Mouse (Mus musculus) kidney, adult 2 months (tissue): ENCODE data around the gene C8a. TPM values are rescaled to one million over a fixed set of nuclear protein-coding genes. Genes with fewer than 3 reads are reported as not detected.
A peak's percentile ranks its signal among the peaks of the same experiment; 100 is the strongest.

Source experiments
- DNase-seq: peaks from one replicate; pipeline ENCODE4 v3.0.0; 2021
- H3K27ac ChIP-seq: fragments of 200-500 bp; 2 replicates; pipeline ENCODE4 v1.5.1; 2012; ENCODE audit warnings: low read depth, low read length, control low read depth, inconsistent platforms; ENCODE audit not compliant: insufficient read depth
- H3K27me3 ChIP-seq: fragments of 200-500 bp; replicated peaks from 2 replicates; pipeline ENCODE4 v1.6.1; 2012; ENCODE audit warnings: mild to moderate bottlenecking, moderate library complexity, low read length, inconsistent platforms; ENCODE audit not compliant: control insufficient read depth, insufficient read depth
- H3K36me3 ChIP-seq: fragments of 200-500 bp; 2 replicates; pipeline ENCODE4 v1.6.1; 2012; ENCODE audit warnings: mild to moderate bottlenecking, moderate library complexity, low read length, inconsistent platforms; ENCODE audit not compliant: control insufficient read depth, insufficient read depth
- H3K4me1 ChIP-seq: fragments of 200-500 bp; 2 replicates; pipeline ENCODE4 v1.6.1; 2011; ENCODE audit warnings: low read length; ENCODE audit not compliant: control insufficient read depth, insufficient read depth
- H3K4me3 ChIP-seq: fragments of 200-500 bp; 2 replicates; pipeline ENCODE4 v1.5.1; 2011; ENCODE audit warnings: mild to moderate bottlenecking, low read depth, low read length, control low read depth; ENCODE audit not compliant: insufficient read depth
- CTCF ChIP-seq: fragments of 200-500 bp; conservative IDR thresholded peaks from 2 replicates; pipeline ENCODE4 v1.5.1; 2011; ENCODE audit warnings: low read depth, mild to moderate bottlenecking, control low read depth, low read length, moderate library complexity, mixed read lengths; ENCODE audit not compliant: insufficient read depth, insufficient read length
- POLR2A ChIP-seq: fragments of 200-500 bp; IDR thresholded peaks from one replicate; pipeline ENCODE4 v1.6.1; 2011; ENCODE audit warnings: low read depth, low read length, control low read depth
- WGBS: fragments of 180-500 bp; shearing (Covaris S2); methylation state at CpG from one replicate; pipeline ENCODE4 v1.1.7; 2018; 5-methylcytosine and 5-hydroxymethylcytosine counted together
- polyA plus RNA-seq: library from polyadenylated mRNA; depleted of rRNA; stranded (reverse); fragments of >200 nt; gene quantifications from 2 replicates; pipeline ENCODE4 v1.2.3, GENCODE M21; 2012; rRNA removed

C8a gene
- 10.4 and 14.4 TPM in 2 replicates for polyA plus RNA-seq

GRCm38 (mm10) chr4:104876323-104876722 is at the start of gene C8a:
TSS of gene C8a (minus strand) at chr4:104876398.
- peak within 1 kb of the TSS; percentile 42 for H3K4me3 ChIP-seq
- TF ChIP-seq POLR2A (no peak), CTCF (no peak)
- no peaks in the 10 kb centered on the region for H3K36me3 ChIP-seq
- H3K4me1 ChIP-seq = peaks cover 2% of the 10 kb centered on the region; the same call in 1 of the 2 replicates
- H3K27me3 ChIP-seq = no peaks in the 10 kb centered on the region
- H3K27ac ChIP-seq = peak within 1 kb of the TSS; percentile 30; the same call in 1 of the 2 replicates
- 58% methylated on average over 3 of the region's 3 CpGs for WGBS
- peak; percentile 53 for DNase-seq

DNA sequence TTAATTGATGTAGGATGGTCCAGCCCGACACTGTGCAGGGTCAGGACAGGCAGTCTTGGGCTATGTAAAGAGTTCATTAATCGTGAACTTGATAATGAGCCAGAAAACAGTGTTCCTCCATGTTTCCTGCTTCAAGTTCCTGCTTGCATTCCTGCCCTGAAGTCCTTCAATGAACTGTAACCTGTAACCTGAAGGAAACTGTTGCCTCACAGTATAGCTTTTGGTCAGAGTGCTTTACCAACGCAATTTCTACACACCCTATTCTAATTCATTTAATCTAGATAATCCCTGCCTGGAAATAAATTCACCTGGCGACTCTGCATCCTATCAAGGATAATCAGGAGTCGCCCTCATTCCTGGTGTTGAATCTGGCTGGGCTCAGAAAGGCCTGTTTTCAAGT is 49.2 kb upstream of the C8a start:
- no peaks in the 10 kb centered on the region for H3K4me1 ChIP-seq
- DNase-seq = no peak
- 79% methylated on average over 5 of the region's 5 CpGs for WGBS
- no peak overlapping the region for H3K4me3 ChIP-seq
- TF ChIP-seq CTCF (no peak), POLR2A (no peak)
- no peaks in the 10 kb centered on the region for H3K27me3 ChIP-seq
- H3K27ac ChIP-seq = no peak overlapping the region
- H3K36me3 ChIP-seq = no peaks in the 10 kb centered on the region

- no peaks in the 10 kb centered on the region for H3K4me1 ChIP-seq
- WGBS = 63% methylated on average over 6 of the region's 6 CpGs
- peak; percentile 48 for DNase-seq
- no peaks in the 10 kb centered on the region for H3K36me3 ChIP-seq
- H3K27ac ChIP-seq = no peak overlapping the region
- no peak overlapping the region for H3K4me3 ChIP-seq
- no peak for TF ChIP-seq CTCF
- TF ChIP-seq POLR2A = no peak
- H3K27me3 ChIP-seq = no peaks in the 10 kb centered on the region
Measured at GRCm38 (mm10) chr4:104918017-104918416, 41.8 kb upstream of the C8a start.

GRCm38 (mm10) chr4:104914711-104915247 is 38.6 kb upstream of the C8a start:
- TF ChIP-seq CTCF = no peak
- TF ChIP-seq POLR2A = no peak
- Histone ChIP-seq H3K36me3 (no peaks in the 10 kb centered on the region), H3K4me1 (no peaks in the 10 kb centered on the region), H3K27me3 (no peaks in the 10 kb centered on the region), H3K4me3 (no peak overlapping the region), H3K27ac (no peak overlapping the region)
- DNase-seq = no peak
- 60% methylated on average over 6 of the region's 6 CpGs for WGBS

DNA sequence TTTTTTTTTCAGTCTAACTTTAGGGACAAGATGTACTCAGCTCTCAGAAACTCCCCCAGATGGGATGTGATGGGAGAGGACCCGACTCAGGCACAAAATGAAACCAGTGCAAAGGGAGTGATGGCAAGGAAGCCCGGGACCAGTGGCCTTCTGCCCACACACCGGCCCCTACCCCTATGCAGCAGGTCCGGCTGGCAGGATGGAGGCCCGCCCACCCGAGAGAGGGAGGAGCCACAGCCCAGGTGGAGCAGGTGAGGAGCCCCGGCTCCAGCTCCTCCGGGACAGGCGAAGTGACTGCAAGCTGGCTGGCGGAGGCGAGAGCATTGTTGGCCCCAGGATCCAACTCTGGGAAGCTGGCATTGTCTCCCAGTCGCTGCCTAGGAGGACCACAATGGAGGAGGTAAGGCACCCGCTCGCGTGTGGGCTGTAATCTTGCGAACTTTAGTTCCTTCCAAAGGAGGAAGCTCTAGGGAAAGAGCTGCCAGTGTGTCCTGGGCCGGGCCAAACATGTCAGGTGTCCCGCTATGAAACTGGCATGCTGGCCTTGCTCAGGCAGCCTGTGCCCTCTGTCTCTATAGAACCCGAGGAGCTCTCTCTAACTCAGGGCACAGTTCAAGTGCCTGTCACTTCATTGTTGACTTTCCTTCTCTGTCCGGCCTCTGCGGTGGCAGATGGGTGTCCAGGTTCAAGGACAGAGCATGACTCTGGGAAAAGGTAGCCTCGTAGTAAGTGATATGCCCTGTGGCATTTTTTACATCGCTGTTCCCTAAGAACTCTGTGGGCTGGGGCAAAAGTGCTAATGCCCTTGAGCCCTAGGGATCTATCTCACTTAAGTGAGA is 37.3 kb upstream of the C8a start, which contains the start of gene Fyb2:
TSS of gene Fyb2 (plus strand) at position 166 of the 839 bp plus-strand sequence.
- Histone ChIP-seq H3K27me3 (no peaks in the 10 kb centered on the region), H3K27ac (no peak within 1 kb of the TSS), H3K4me1 (no peaks in the 10 kb centered on the region), H3K4me3 (peak within 1 kb of the TSS; percentile 31; the same call in 1 of the 2 replicates), H3K36me3 (no peaks in the 10 kb centered on the region)
- WGBS = 22% methylated on average over 23 of the region's 23 CpGs
- DNase-seq = peak; percentile 29
- TF ChIP-seq CTCF = no peak
- no peak for TF ChIP-seq POLR2A

DNA sequence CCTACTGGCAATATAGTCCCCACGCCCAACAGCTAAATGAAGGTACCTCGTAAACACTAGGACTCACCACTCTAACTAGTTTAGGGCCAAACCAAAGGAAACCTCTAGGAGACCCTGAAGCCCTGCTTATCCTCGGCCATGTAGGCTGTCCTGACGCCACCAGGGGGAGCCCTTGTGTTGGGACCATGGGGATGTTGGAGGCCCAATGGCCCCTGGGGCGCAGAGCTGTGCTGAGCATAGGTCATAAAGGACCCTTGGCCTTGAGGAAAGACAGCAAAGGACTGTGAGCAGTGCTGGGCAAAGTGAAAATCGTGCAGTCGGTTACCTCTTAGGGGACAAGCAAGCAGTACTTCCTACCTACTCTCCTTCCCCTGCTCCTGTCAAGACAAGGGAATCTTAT is 35.5 kb upstream of the C8a start:
- Histone ChIP-seq H3K27me3 (no peaks in the 10 kb centered on the region), H3K36me3 (no peaks in the 10 kb centered on the region), H3K4me3 (no peak overlapping the region), H3K27ac (no peak overlapping the region), H3K4me1 (no peaks in the 10 kb centered on the region)
- DNase-seq = peak; percentile 78
- TF ChIP-seq POLR2A = no peak
- peak; percentile 87 for TF ChIP-seq CTCF
- WGBS = 26% methylated on average over 7 of the region's 7 CpGs

DNA sequence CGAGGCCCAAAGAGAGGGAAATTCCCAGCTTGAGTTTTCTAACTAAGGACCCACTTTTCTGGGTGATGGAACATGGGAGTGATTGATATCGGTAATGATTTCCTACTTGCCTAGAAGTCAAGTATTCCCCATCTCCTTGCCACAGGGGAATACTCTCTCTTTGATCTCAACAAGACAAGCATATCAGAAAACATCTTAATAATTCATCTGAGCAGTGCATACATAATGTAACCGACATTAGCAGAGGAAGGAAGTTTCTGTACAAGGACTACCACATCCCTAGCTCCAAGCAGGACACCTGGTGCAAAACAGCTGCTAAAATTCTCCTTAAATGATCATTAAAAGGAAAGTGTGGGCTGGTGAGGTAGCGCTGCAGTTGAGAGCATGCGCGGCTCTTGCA is 28.9 kb upstream of the C8a start:
- Histone ChIP-seq H3K36me3 (no peaks in the 10 kb centered on the region), H3K27me3 (no peaks in the 10 kb centered on the region), H3K4me3 (no peak overlapping the region), H3K27ac (no peak overlapping the region), H3K4me1 (no peaks in the 10 kb centered on the region)
- no peak for DNase-seq
- TF ChIP-seq CTCF (no peak), POLR2A (no peak)
- WGBS = 85% methylated on average over 6 of the region's 6 CpGs
